Mouse (Mus musculus) CH12.LX (cell line): ENCODE data around the gene Tm9sf4.

Source experiments
- CTCF ChIP-seq, 2 experiments: IDR thresholded peaks in 1 of 2; conservative IDR thresholded peaks in 1 of 2; 2 replicates each; pipeline ENCODE4 v1.5.1; 2011 to 2012; ENCODE audit warnings: low read depth in 2 of 2, low read length in 2 of 2, improper control_type of control experiment in 1 of 2, inconsistent platforms in 1 of 2, mild to moderate bottlenecking in 1 of 2, moderate library complexity in 1 of 2
- E2F4 ChIP-seq: IDR thresholded peaks from 2 replicates; pipeline ENCODE4 v1.6.1; 2011; ENCODE audit warnings: low read depth, low read length, improper control_type of control experiment; ENCODE audit not compliant: insufficient replicate concordance
- HCFC1 ChIP-seq: IDR thresholded peaks from 2 replicates; pipeline ENCODE4 v1.6.1; 2012; ENCODE audit warnings: low read depth, mild to moderate bottlenecking, inconsistent platforms, low read length, improper control_type of control experiment
- JUN ChIP-seq: IDR thresholded peaks from 2 replicates; pipeline ENCODE4 v1.6.1; 2011; ENCODE audit warnings: low read depth, mild to moderate bottlenecking, low read length, improper control_type of control experiment, moderate library complexity; ENCODE audit not compliant: insufficient read depth
- KAT2A ChIP-seq: IDR thresholded peaks from 2 replicates; pipeline ENCODE4 v1.6.1; 2012; ENCODE audit warnings: low read length, improper control_type of control experiment, inconsistent platforms; ENCODE audit not compliant: insufficient replicate concordance
- MEF2A ChIP-seq: IDR thresholded peaks from 2 replicates; pipeline ENCODE4 v1.6.1; 2014; ENCODE audit warnings: low read depth, mild to moderate bottlenecking, inconsistent platforms, low read length, improper control_type of control experiment, borderline replicate concordance
- POLR2A ChIP-seq: IDR thresholded peaks from 2 replicates; pipeline ENCODE4 v1.6.1; 2011; ENCODE audit warnings: low read depth, mild to moderate bottlenecking, improper control_type of control experiment, low read length
- RAD21 ChIP-seq: IDR thresholded peaks from 2 replicates; pipeline ENCODE4 v1.6.1; 2011; ENCODE audit warnings: low read depth, mild to moderate bottlenecking, low read length, improper control_type of control experiment, moderate library complexity
- RCOR1 ChIP-seq: conservative IDR thresholded peaks from 2 replicates; pipeline ENCODE4 v1.6.1; 2012; ENCODE audit warnings: low read depth, mild to moderate bottlenecking, inconsistent platforms, low read length, improper control_type of control experiment
- USF1 ChIP-seq: IDR thresholded peaks from 2 replicates; pipeline ENCODE4 v1.6.1; 2014; ENCODE audit warnings: low read depth, mild to moderate bottlenecking, inconsistent platforms, low read length, improper control_type of control experiment
- ZC3H11A ChIP-seq: IDR thresholded peaks from 2 replicates; pipeline ENCODE4 v1.6.1; 2012; ENCODE audit warnings: low read depth, mild to moderate bottlenecking, inconsistent platforms, low read length, improper control_type of control experiment

- no peak for TF ChIP-seq KAT2A
- no peak for TF ChIP-seq POLR2A
- peak; percentile 76 to 91 for TF ChIP-seq CTCF (conservative IDR thresholded peaks at IDR 0.05 in 1 of 2, IDR thresholded peaks at IDR 0.05 in 1 of 2; ENCODE audit: low read depth in 2 of 2, low read length in 2 of 2)
- no peak for TF ChIP-seq JUN
- no peak for TF ChIP-seq HCFC1
- peak; percentile 29; the same call in 1 of the 2 replicates for TF ChIP-seq ZC3H11A
- TF ChIP-seq USF1, result no peak
- no peak for TF ChIP-seq MEF2A
- peak; percentile 83 for TF ChIP-seq RAD21
- TF ChIP-seq RCOR1, result no peak
- no peak for TF ChIP-seq E2F4
Measured at GRCm38 (mm10) chr2:153142620-153143199, 18.4 kb upstream of the Tm9sf4 start.
